Mouse (Mus musculus) liver, adult (tissue): ENCODE measurements around the gene Shisa5.

Source experiments
- GATA4 ChIP-seq: IDR thresholded peaks from 2 replicates; pipeline ENCODE4 v1.6.1; 2014; ENCODE audit warnings: mild to moderate bottlenecking, low read length; ENCODE audit not compliant: insufficient replicate concordance

Gene Shisa5

DNA sequence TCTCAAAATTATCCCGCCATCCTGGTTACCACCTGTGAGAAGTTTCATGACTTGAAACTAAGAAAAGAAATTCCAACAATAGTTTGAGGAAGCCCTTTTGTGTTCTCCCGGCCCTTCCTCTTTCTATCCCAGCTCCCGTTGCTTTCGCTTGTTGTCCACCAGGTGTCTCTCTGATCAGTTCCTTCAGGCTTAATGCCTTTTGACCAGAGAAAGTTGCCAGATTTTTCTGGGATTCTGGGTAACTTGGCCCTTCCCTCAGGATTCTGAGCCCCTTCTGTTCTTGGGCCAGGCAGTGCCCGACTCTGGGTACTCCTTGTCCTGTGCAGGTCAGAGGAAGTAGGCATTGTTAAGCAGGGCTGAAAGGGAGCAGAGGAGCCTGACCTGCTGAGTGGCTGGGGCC lies 49.6 kb downstream of the Shisa5 start:
- no peak for TF ChIP-seq GATA4

DNA sequence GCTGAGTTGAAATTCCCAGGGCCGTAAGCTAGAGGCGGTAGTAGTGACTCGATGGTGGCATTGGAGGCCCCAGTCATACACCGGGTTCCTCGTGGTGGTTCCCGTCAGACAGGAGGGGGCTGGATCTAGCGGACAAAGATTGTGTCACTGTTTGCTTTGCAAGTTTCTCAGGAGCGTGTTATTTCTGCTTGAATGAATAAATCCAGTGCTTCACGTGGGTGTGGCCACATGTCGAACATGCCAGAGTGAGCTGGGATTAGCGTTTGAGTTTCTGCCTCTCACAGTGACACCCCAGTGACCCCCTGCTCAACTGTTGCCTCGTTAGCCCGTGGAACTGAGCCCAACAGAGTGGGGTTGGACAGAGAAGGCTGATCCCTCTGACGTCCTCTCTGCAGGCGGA lies 52.1 kb downstream of the Shisa5 start:
- TF ChIP-seq GATA4 = no peak

DNA sequence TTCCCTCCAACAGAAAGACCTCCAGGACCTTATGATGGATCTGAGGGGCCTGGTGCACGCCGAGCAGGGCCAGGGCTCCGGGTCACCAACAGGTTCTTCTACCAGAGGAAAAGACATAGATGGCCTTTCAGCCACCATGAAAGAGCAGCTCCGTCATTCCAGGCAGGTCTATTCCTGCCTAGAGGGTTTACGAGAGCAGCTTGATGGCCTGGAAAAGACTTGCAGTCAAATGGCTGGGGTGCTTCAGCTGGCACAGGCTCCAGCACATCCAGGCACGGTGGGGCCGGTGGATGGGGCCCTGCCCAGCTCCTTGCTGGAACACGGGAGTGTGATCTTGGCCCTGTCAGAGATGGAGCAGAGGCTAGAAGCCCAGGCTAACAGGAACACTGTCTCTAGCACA lies 53.4 kb downstream of the Shisa5 start:
- TF ChIP-seq GATA4 = no peak

- TF ChIP-seq GATA4 = no peak
These were observed 54.4 kb downstream of the Shisa5 start for GRCm38 (mm10) chr9:109092799-109093198.

DNA sequence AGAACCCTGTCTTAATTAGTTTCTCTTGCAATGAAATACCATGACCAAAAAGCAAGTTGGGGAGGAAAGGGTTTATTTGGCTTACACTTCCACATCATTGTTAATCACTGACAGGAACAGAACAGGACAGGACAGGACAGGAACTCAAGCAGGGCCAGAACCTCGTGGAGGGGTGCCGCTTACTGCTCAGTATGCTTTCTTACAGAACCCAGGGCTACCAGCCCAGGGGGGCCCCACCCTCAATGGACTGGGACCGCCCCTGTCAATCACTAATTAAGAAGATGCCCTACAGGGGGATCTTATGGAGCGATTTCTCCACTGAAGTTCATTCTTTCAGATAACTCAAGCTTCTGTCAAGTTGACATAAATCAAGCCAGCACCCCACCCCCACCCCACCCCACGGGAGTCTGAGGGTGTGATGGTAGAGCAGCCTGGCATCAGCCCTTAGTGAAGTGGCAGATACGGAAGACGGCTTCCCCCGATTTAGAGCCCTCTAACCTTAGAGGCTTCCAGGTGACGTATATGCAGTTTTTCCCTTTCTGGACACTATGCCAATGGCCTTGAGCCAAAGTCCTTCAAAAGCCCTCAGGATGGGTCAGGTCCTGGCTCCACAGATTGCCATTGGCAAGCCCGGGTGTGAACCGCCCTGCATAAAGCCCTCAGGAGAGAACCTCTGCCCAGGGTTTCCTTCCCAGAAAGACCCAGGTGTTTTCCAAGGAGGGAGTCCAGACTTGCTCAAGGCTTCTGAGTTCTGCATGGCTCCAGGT lies 55.6 kb downstream of the Shisa5 start:
- TF ChIP-seq GATA4 = no peak

GRCm38 (mm10) chr9:109094553-109095136 lies 56.3 kb downstream of the Shisa5 start:
- no peak for TF ChIP-seq GATA4

GRCm38 (mm10) chr9:109095137-109095982 lies 57.0 kb downstream of the Shisa5 start, which contains the start of gene Plxnb1:
Gene Plxnb1 (plus strand): TSS chr9:109095389.
- no peak for TF ChIP-seq GATA4

GRCm38 (mm10) chr9:109096251-109096661 lies 57.9 kb downstream of the Shisa5 start:
- no peak for TF ChIP-seq GATA4

GRCm38 (mm10) chr9:109096856-109097255 lies 58.5 kb downstream of the Shisa5 start:
- no peak for TF ChIP-seq GATA4

DNA sequence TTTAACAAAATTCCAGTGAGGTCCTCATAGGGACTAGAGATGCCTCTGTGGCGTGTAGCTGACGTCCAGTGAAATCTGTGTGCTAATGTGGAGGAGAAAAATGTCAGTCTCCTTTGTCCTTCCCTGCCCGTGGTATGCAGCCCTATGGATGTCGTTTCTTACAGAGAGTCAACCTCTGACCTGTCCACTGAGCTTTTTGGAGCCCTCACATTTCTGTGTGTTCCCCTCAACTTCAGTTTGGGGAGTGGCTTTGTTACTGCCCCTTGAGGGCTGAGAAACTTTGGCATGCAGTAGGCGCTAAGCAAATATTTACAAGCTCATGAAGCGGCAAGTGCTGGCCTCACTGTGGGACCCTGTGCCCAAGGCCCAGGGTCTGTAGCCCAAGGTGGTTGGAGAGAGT lies 58.9 kb downstream of the Shisa5 start:
- TF ChIP-seq GATA4 = no peak

GRCm38 (mm10) chr9:109097831-109098230 lies 59.5 kb downstream of the Shisa5 start:
- no peak for TF ChIP-seq GATA4

DNA sequence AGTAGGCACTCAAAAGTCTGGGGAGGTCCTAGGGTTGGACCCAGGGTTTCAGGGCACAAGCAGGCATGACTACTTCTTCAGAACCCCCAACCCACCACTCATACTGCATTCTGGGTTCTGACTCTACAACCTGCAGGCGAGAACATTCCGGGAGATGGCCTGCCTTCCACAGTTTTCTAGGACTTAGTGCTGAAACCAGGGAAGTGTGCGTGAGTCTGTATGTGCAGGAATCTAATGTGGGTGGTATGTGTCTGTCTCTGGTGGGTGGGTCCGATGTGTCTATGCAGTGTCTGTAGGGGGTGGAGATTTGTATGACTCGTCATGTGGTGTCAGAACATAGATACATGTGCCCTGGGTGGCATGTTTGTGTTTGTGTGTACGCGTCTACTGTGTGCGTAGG lies 60.0 kb downstream of the Shisa5 start:
- no peak for TF ChIP-seq GATA4

DNA sequence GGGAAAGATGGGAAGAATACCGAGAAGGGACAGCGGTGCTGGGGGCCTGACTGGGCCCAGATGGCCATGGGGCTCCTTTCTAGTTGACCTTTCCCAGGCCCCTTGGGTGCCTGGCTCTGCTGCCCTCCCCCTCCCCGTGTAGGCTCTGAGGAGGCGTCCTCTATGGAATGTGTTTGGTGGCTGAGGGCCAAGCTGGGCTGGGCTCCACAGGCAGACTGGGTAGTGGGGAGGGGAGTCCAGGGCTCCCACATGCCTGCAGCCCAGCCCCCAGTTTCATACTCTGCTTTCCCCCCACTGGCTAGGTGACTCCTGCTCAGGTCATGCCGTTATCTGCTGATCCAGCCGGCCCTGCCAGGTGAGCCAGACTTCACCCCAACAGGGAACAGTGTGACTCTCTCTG lies 60.6 kb downstream of the Shisa5 start:
- TF ChIP-seq GATA4 = no peak

- no peak for TF ChIP-seq GATA4
These were observed 62.1 kb downstream of the Shisa5 start for GRCm38 (mm10) chr9:109100307-109100928.

DNA sequence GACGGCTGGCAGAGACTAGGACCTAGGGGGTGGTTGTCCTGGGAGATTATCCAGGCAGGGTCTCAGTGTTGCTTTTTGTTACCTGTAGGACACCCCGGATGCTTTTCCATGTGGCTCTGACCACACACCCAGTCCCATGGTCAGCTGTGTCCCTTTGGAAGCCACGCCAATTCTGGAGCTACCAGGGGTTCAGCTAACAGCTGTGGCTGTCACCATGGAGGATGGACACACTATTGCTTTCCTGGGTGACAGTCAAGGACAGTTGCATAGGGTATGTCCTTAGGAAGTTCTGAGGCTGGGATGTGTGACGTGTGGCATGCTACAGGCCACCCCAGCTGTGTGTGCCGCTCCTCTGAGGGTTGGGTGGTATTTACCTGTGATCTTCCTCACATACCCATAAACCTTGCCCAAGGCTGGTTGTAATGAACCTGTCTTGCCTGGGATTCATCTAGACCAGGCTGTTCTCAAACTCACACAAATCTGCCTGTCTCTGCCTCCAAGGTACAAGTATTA lies 63.6 kb downstream of the Shisa5 start:
- TF ChIP-seq GATA4 = no peak
